Mouse (Mus musculus) liver, embryonic 16.5 days (tissue): ENCODE measurements around the gene Kdm4a. TPM values are rescaled to one million over a fixed set of nuclear protein-coding genes. Genes with fewer than 3 reads are reported as not detected.

ENCODE experiments used
- ATAC-seq: fragments of 200-750 bp; cut with Nextera tagmentation; 2 replicates; pipeline ENCODE4 v1.8.0; 2017; ENCODE audit warnings: low read depth, mild to moderate bottlenecking, moderate number of reproducible peaks, moderate library complexity
- H3K27ac ChIP-seq: fragments of 300-500 bp; sonication (generic); 2 replicates; pipeline ENCODE4 v1.5.1; 2014; ENCODE audit warnings: mild to moderate bottlenecking, low read length
- H3K27me3 ChIP-seq: fragments of 300-500 bp; sonication (generic); 2 replicates; pipeline ENCODE4 v1.6.1; 2014; ENCODE audit warnings: low read depth, low read length, mixed read lengths; ENCODE audit not compliant: control insufficient read depth, insufficient read depth
- H3K36me3 ChIP-seq: fragments of 300-500 bp; sonication (generic); 2 replicates; pipeline ENCODE4 v1.6.1; 2014; ENCODE audit warnings: mild to moderate bottlenecking; ENCODE audit not compliant: control insufficient read depth, insufficient read depth
- H3K4me1 ChIP-seq: fragments of 300-500 bp; sonication (generic); 2 replicates; pipeline ENCODE4 v1.6.1; 2014; ENCODE audit warnings: low read depth, low read length, mixed read lengths; ENCODE audit not compliant: control insufficient read depth
- H3K4me2 ChIP-seq: fragments of 300-500 bp; sonication (generic); 2 replicates; pipeline ENCODE4 v1.6.1; 2014; ENCODE audit warnings: low read depth, low read length, mixed read lengths
- H3K4me3 ChIP-seq: fragments of 300-500 bp; sonication (generic); 2 replicates; pipeline ENCODE4 v1.5.1; 2014; ENCODE audit warnings: low read depth, mild to moderate bottlenecking, low read length
- H3K9ac ChIP-seq: fragments of 300-500 bp; sonication (generic); 2 replicates; pipeline ENCODE4 v1.6.1; 2014; ENCODE audit warnings: low read depth, low read length
- H3K9me3 ChIP-seq: fragments of 300-500 bp; sonication (generic); replicated peaks from 2 replicates; pipeline ENCODE4 v1.6.1; 2016; ENCODE audit warnings: low read length; ENCODE audit not compliant: control insufficient read depth
- WGBS: fragments of 180-500 bp; shearing (Covaris S2); extraction: QIAGEN DNeasy Blood & Tissue Kit; methylation state at CpG from one replicate; pipeline ENCODE4 v1.1.7; 2014; ENCODE audit not compliant: insufficient replicate concordance; 5-methylcytosine and 5-hydroxymethylcytosine counted together
- polyA plus RNA-seq: library from polyadenylated mRNA; unstranded; fragments of >200 nt; fragmentation: Nextera tagmentation; extraction: Ambion mirVana; gene quantifications from 2 replicates; pipeline ENCODE4 v1.2.1, GENCODE M21; 2015

Gene Kdm4a
- polyA plus RNA-seq, 1 experiment from 2014 or later, result 9.7 TPM

- Histone ChIP-seq H3K4me2 (no peak overlapping the region), H3K27me3 (no peaks in the 10 kb centered on the region), H3K9me3 (no peaks in the 10 kb centered on the region), H3K9ac (no peak overlapping the region), H3K27ac (no peak overlapping the region), H3K4me3 (no peak overlapping the region), H3K4me1 (no peaks in the 10 kb centered on the region), H3K36me3 (peaks cover 81% of the 10 kb centered on the region)
- WGBS, result 78% methylated on average over 9 of the region's 9 CpGs
- no peak for ATAC-seq
Observed at GRCm38 (mm10) chr4:118171006-118171405, 8.8 kb downstream of the Kdm4a start.

- Histone ChIP-seq H3K9me3 (no peaks in the 10 kb centered on the region), H3K9ac (no peak overlapping the region), H3K27ac (no peak overlapping the region), H3K36me3 (peaks cover 78% of the 10 kb centered on the region), H3K4me1 (no peaks in the 10 kb centered on the region), H3K4me3 (no peak overlapping the region), H3K4me2 (no peak overlapping the region), H3K27me3 (no peaks in the 10 kb centered on the region)
- WGBS, result 88% methylated on average over 12 of the region's 12 CpGs
- no peak for ATAC-seq
Observed at GRCm38 (mm10) chr4:118162123-118162522, 17.7 kb downstream of the Kdm4a start.

GRCm38 (mm10) chr4:118157666-118158065, 22.2 kb downstream of the Kdm4a start:
- Histone ChIP-seq H3K9ac (no peak overlapping the region), H3K27ac (no peak overlapping the region), H3K9me3 (no peaks in the 10 kb centered on the region), H3K4me3 (no peak overlapping the region), H3K27me3 (no peaks in the 10 kb centered on the region), H3K4me1 (no peaks in the 10 kb centered on the region), H3K4me2 (no peak overlapping the region), H3K36me3 (peaks cover 54% of the 10 kb centered on the region)
- no peak for ATAC-seq
- WGBS, result 75% methylated on average over 3 of the region's 3 CpGs

GRCm38 (mm10) chr4:118156559-118156958, 23.3 kb downstream of the Kdm4a start:
- Histone ChIP-seq H3K4me2 (no peak overlapping the region), H3K4me1 (no peaks in the 10 kb centered on the region), H3K9me3 (no peaks in the 10 kb centered on the region), H3K27me3 (no peaks in the 10 kb centered on the region), H3K36me3 (peaks cover 44% of the 10 kb centered on the region), H3K4me3 (no peak overlapping the region), H3K9ac (no peak overlapping the region), H3K27ac (no peak overlapping the region)
- no peak for ATAC-seq
- 91% methylated on average over 15 of the region's 15 CpGs for whole genome bisulfite sequencing

- no peak for ATAC-seq
- H3K27me3 ChIP-seq, result no peaks in the 10 kb centered on the region
- no peak overlapping the region for H3K4me3 ChIP-seq
- H3K36me3 ChIP-seq, result peaks cover 32% of the 10 kb centered on the region
- WGBS, result 50% methylated on average over 5 of the region's 5 CpGs
- H3K9ac ChIP-seq, result no peak overlapping the region
- no peaks in the 10 kb centered on the region for H3K9me3 ChIP-seq
- H3K27ac ChIP-seq, result no peak overlapping the region
- H3K4me1 ChIP-seq, result no peaks in the 10 kb centered on the region
- H3K4me2 ChIP-seq, result no peak overlapping the region
Observed at GRCm38 (mm10) chr4:118154889-118155288, 25.0 kb downstream of the Kdm4a start.

GRCm38 (mm10) chr4:118152020-118152785, 27.6 kb downstream of the Kdm4a start:
- Histone ChIP-seq H3K27ac (no peak overlapping the region), H3K4me1 (peaks cover 7% of the 10 kb centered on the region), H3K4me2 (no peak overlapping the region), H3K9me3 (no peaks in the 10 kb centered on the region), H3K36me3 (peaks cover 28% of the 10 kb centered on the region), H3K9ac (no peak overlapping the region), H3K27me3 (no peaks in the 10 kb centered on the region), H3K4me3 (no peak overlapping the region)
- ATAC-seq, result no peak
- WGBS, result 74% methylated on average over 17 of the region's 17 CpGs

- Histone ChIP-seq H3K36me3 (peaks cover 40% of the 10 kb centered on the region), H3K9me3 (no peaks in the 10 kb centered on the region), H3K4me2 (no peak overlapping the region), H3K9ac (no peak overlapping the region), H3K27me3 (no peaks in the 10 kb centered on the region), H3K27ac (no peak overlapping the region), H3K4me3 (no peak overlapping the region), H3K4me1 (peaks cover 7% of the 10 kb centered on the region)
- 87% methylated on average over 7 of the region's 7 CpGs for WGBS
- ATAC-seq, result no peak
Observed at GRCm38 (mm10) chr4:118150804-118151203, 29.0 kb downstream of the Kdm4a start.

- Histone ChIP-seq H3K4me3 (no peak overlapping the region), H3K4me2 (no peak overlapping the region), H3K9me3 (no peaks in the 10 kb centered on the region), H3K36me3 (peaks cover 47% of the 10 kb centered on the region), H3K4me1 (peaks cover 7% of the 10 kb centered on the region), H3K27me3 (no peaks in the 10 kb centered on the region), H3K9ac (no peak overlapping the region), H3K27ac (no peak overlapping the region)
- no peak for ATAC-seq
- WGBS, result 79% methylated on average over 14 of the region's 14 CpGs
Observed at GRCm38 (mm10) chr4:118149956-118150680, 29.7 kb downstream of the Kdm4a start.

GRCm38 (mm10) chr4:118149055-118149576, 30.7 kb downstream of the Kdm4a start:
- H3K4me3 ChIP-seq, result no peak overlapping the region
- H3K9me3 ChIP-seq, result no peaks in the 10 kb centered on the region
- no peak overlapping the region for H3K4me2 ChIP-seq
- H3K27me3 ChIP-seq, result no peaks in the 10 kb centered on the region
- no peak overlapping the region for H3K27ac ChIP-seq
- no peak for ATAC-seq
- H3K9ac ChIP-seq, result no peak overlapping the region
- WGBS, result 72% methylated on average over 10 of the region's 10 CpGs
- peaks cover 7% of the 10 kb centered on the region for H3K4me1 ChIP-seq
- peaks cover 49% of the 10 kb centered on the region for H3K36me3 ChIP-seq
